Mouse (Mus musculus): Measurements from ENCODE around the gene 2310030G06Rik.

Gene 2310030G06Rik

GRCm38 (mm10) chr9:50746214-50746677, at the start of gene 2310030G06Rik:
Gene 2310030G06Rik, minus strand, starts transcription at chr9:50746536.
- DNase-seq (ENCODE audit: low spot score in 2 of 2): no peak

DNA sequence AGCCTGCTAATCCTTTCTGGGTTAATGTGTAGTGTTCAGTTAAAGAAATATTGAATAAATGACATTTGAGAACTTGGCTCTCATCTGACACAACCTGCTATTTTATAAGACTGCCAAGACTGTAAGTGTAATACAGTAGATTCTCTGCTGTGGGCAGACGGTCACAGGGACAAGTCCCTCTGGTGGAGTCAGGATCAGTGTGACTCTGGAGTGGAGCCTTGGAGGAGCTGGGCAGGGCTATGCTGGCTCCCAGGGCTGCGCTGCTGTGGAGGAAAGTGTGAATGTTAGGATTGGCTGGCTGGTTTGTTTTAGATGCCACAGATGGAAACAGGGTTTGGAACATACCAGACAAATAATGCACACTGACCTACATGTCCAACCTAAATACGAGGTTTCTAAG, 48.9 kb upstream of the 2310030G06Rik start:
- no peak for DNase-seq (ENCODE audit: low spot score in 2 of 2)

DNA sequence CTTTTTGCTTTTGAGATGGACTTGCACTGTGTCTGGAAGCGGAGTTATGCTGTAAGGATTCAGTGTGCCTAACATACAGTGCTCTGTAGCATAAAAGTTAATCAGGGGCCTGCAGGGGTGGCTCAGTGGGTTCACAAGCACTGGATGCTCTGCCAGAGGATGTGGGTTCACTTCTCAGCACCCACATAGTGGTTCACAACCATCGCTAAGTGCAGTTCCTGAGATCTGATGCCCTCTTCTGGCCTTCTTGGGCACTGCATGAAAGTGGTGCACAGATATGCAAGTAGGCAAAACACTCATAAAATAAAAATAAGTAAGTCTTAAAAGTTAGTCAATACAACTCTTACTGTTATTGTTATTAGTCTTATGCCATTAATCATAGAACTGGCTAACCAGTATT, 35.8 kb upstream of the 2310030G06Rik start:
- no peak for DNase-seq (ENCODE audit: low spot score in 2 of 2)

DNA sequence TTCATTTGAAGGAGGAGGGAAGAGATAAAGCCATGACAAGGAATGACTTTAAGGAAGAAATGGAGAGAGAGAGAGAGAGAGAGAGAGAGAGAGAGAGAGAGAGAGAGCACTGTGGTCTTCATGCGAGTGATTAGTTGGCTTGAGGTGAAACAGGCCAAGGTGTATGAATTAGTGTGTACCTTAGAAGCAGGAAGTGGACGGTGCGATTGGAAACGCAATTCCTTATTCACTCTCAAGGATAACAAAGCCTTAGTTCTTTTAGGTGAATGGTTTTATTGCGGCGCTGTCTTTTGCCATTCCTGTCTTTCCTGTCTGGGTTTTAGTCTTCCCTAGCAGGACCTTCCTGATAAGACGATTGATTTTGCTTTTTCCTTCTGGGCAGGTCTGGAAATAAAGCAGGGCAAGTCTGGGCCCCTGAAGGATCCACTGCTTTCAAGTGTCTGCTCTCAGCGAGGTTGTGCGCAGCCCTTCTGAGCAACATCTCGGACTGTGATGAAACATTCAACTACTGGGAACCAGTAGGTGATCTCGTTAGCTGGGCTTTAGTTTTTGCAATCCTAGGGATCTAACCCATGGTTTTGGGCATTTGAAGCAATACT, 29.9 kb upstream of the 2310030G06Rik start:
- no peak for DNase-seq (ENCODE audit: low spot score in 2 of 2)

DNA sequence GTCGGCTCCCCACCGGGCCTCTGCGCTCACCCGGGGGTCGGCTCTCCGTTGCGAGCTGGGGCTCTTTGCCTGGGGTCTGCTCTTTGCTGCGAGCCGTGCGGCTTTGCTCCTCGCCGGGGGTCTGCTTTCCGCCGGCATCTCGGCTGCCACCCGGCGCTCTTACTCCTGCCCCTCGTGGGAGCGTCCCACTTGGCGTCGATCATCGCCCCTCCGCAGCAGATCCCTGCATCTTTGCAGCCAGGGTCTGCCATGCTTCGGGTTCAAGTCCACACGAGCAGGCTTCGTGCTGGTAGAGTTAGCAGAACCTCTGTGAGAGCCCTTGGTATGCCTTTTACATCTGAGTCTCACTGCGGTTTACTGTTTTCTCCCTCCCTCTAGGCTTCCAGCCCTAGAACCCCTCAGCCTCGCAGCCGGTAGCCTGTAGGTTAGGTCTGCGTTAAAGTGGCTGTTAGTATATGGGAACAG, 29.4 kb upstream of the 2310030G06Rik start:
- no peak for DNase-seq (ENCODE audit: low spot score in 2 of 2)

GRCm38 (mm10) chr9:50774991-50775612, 28.8 kb upstream of the 2310030G06Rik start, which contains the start of the genes Alg9 and 1110032A03Rik:
Gene Alg9, plus strand, starts transcription at chr9:50775019.
Gene 1110032A03Rik, minus strand, starts transcription at chr9:50775520.
- peak; percentile 74 to 86 for DNase-seq (ENCODE audit: low spot score in 2 of 2)

- DNase-seq (ENCODE audit: low spot score in 2 of 2): no peak
Observed at GRCm38 (mm10) chr9:50774026-50774462, 27.7 kb upstream of the 2310030G06Rik start.

GRCm38 (mm10) chr9:50770011-50770410, 23.7 kb upstream of the 2310030G06Rik start:
- DNase-seq (ENCODE audit: low spot score in 2 of 2): no peak

GRCm38 (mm10) chr9:50768107-50769002, 22.0 kb upstream of the 2310030G06Rik start, which contains the start of gene Fdxacb1:
Gene Fdxacb1, plus strand, starts transcription at chr9:50768236.
- peak; percentile 98 to 99 for DNase-seq (ENCODE audit: low spot score in 2 of 2)

GRCm38 (mm10) chr9:50767531-50768106, 21.3 kb upstream of the 2310030G06Rik start:
- no peak for DNase-seq (ENCODE audit: low spot score in 2 of 2)

DNA sequence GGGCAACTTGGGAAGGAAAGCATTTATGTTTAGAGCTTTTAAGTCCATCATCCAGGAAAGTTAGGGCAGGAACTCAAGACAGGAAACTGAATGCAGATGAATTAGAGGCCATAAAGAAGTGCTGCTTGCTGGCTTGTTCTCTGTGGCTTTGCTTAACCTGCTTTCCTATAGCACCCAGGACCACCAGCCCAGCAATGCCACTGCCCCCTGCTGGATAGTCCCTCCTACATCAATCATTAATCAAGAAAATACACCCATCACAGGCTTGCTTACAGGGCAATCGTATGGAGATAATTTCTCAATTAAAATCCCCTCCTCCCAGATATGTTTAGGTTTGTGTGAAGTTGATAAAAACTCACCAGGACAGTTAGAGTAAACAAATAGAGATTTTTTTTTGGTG, 17.0 kb upstream of the 2310030G06Rik start:
- no peak for DNase-seq (ENCODE audit: low spot score in 2 of 2)

DNA sequence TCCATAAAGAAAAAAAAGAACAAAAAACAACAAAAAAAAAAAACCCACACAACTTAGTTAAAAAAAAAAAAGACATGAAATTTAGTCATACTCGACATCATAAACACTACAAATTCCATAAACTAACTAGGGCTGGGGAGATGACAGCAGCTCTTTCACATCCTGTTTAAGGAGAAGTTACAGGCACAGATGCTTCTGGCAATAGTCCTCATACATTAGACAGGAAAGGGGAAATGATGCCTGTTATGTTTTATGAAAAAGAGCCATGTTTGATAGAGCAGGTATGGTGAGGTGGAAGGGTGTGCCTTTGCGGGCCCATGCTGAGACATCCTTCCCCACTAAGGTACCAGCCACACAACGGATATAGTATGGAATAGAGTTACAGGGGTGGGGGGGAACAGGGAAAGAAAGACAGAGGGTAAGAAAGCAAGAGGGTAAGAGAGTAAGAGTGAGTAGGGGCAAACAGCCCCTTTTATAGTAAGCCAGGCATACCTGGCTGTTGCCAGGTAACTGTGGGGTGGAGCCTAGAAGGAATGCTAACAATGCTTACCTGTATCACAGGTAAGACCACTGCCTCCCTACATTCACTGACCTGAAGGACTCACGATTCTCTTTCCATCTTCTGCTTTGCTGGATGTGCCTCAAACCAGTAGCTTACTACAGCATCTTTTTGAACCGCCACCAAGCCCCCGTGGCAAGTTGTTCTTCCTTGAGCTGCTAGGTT, 15.3 kb upstream of the 2310030G06Rik start:
- DNase-seq (ENCODE audit: low spot score in 2 of 2): no peak

- no peak for DNase-seq (ENCODE audit: low spot score in 2 of 2)
Observed at GRCm38 (mm10) chr9:50756711-50757110, 10.4 kb upstream of the 2310030G06Rik start.

GRCm38 (mm10) chr9:50753947-50754346, 7.6 kb upstream of the 2310030G06Rik start:
- DNase-seq (ENCODE audit: low spot score in 2 of 2): no peak

- DNase-seq (ENCODE audit: low spot score in 2 of 2): peak; percentile 50 to 57
Observed at GRCm38 (mm10) chr9:50752784-50753615, 6.7 kb upstream of the 2310030G06Rik start.

GRCm38 (mm10) chr9:50752054-50752602, 5.8 kb upstream of the 2310030G06Rik start, which contains the start of gene Hspb2:
Gene Hspb2, minus strand, starts transcription at chr9:50752354.
- DNase-seq (ENCODE audit: low spot score in 2 of 2): no peak

- DNase-seq (ENCODE audit: low spot score in 2 of 2): no peak
Observed at GRCm38 (mm10) chr9:50751323-50751722, 5.0 kb upstream of the 2310030G06Rik start, which contains the start of gene Cryab. Gene Cryab, plus strand, starts transcription at chr9:50751325.

DNA sequence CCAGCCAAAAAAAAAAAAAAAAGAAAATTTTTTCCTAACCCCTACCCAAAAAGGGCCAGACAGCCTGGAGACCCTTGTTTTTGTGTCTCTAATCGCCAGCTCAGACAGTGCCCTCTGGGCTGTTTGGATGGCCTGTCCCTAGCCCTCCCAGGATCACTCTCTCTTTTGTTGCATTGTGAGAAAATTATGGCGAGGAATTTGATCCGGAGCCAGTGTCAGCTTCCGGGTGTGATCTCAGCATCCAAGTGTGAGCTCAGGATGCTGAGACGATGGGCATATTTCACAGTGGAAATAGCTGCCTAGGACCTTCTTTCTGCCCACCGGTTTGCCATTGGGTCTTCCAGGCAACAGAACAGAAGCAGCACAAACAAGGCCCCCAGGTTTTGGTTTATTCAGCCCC, 4.4 kb upstream of the 2310030G06Rik start:
- DNase-seq (ENCODE audit: low spot score in 2 of 2): no peak

DNA sequence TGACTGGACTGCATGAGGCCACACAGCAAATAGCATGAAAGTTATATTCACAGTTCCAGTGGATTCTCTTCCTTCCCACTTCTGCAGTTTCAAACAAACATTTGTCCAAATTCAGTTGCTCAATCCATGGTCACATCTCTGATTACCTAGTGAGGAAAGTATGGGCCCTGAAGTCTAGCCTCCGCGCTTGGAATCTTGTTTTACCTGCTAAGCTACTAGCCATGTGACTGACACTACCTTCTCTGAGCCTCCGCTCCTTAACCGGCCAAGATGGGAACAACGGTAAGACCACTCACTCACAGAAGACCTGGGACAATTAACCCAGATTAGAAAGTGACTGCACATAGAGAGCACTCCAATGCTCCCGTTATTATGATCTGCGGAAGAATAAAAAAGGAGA, 530 bp downstream of the 2310030G06Rik start:
- no peak for DNase-seq (ENCODE audit: low spot score in 2 of 2)

- no peak for DNase-seq (ENCODE audit: low spot score in 2 of 2)
Observed at GRCm38 (mm10) chr9:50742744-50743143, 3.6 kb downstream of the 2310030G06Rik start.

Measured in frontal cortex, postnatal 10 days (tissue).